Mouse (Mus musculus) heart, postnatal 0 days (tissue): ENCODE measurements at regions not wholly inside any gene's neighbourhood (a gene's known extent, or its start where the extent isn't known, plus 50 kb on each side); places are given as distances from the start of the nearest gene placed in this dataset.

Experiments used
- CTCF ChIP-seq: IDR thresholded peaks from 2 replicates; pipeline ENCODE4 v1.5.1; 2016; ENCODE audit warnings: antibody characterized with exemption, control low read depth, low read depth
- EP300 ChIP-seq: IDR thresholded peaks from 2 replicates; pipeline ENCODE4 v1.6.1; 2016; ENCODE audit warnings: antibody characterized with exemption, low read depth

- TF ChIP-seq EP300 (peak; percentile 8; the same call in 1 of the 2 replicates), CTCF (no peak)
Measured at GRCm38 (mm10) chr15:36938511-36939150, 68.9 kb downstream of the Zfp706 start.
